Mouse (Mus musculus): ENCODE data around the gene Pcna. TPM values are rescaled to one million over a fixed set of nuclear protein-coding genes. Genes with fewer than 3 reads are reported as not detected.

Gene Pcna
- total RNA-seq, 2 experiments from 2014 or later: 41.0 to 49.3 TPM

GRCm38 (mm10) chr2:132279336-132279882 is 26.3 kb upstream of the Pcna start:
- intact Hi-C loops (cut with DNase I): no loop called here
- DNase-seq (ENCODE audit: low spot score in 2 of 2): no peak

GRCm38 (mm10) chr2:132278273-132278853 is 25.2 kb upstream of the Pcna start:
- intact Hi-C loops (cut with DNase I): no loop called here
- no peak for DNase-seq (ENCODE audit: low spot score in 2 of 2)

DNA sequence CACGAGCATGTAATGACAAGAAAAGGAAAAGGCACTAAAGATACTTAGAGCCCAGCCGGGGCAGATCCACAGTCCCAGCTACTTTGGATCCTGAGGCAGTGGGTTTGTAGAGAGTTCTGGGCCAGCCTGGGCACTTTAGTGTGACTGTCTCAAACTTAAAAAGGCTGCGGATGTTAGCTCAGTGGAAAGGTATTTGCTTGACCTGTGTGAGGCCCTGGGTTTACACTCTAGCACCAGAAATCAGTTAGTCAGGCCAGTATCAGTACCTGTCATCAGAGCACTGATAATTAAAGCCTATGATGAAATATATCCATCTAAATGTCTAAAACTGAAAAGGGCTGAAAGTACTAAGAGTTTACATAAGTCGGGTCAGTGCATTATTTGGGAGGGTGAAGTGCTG is 23.1 kb upstream of the Pcna start:
- no peak for DNase-seq (ENCODE audit: low spot score in 2 of 2)
- intact Hi-C loops (cut with DNase I): no loop called here

- no peak for DNase-seq (ENCODE audit: low spot score in 2 of 2)
- intact Hi-C loops (cut with DNase I): no loop called here
These were observed 22.4 kb upstream of the Pcna start for GRCm38 (mm10) chr2:132275527-132275926.

- intact Hi-C loops (cut with DNase I): no loop called here
These were observed 19.7 kb upstream of the Pcna start for GRCm38 (mm10) chr2:132272694-132273389.

GRCm38 (mm10) chr2:132270331-132270951 is 17.3 kb upstream of the Pcna start:
- DNase-seq (ENCODE audit: low spot score in 2 of 2): no peak
- intact Hi-C loops (cut with DNase I): no loop called here

More at GRCm38 (mm10) chr2:132272694-132273389, 19.7 kb upstream of the Pcna start:
- DNase-seq (ENCODE audit: low spot score in 2 of 2): no peak

- no peak for DNase-seq (ENCODE audit: low spot score in 2 of 2)
- intact Hi-C loops (cut with DNase I): no loop called here
These were observed 16.1 kb upstream of the Pcna start for GRCm38 (mm10) chr2:132269217-132269616.

DNA sequence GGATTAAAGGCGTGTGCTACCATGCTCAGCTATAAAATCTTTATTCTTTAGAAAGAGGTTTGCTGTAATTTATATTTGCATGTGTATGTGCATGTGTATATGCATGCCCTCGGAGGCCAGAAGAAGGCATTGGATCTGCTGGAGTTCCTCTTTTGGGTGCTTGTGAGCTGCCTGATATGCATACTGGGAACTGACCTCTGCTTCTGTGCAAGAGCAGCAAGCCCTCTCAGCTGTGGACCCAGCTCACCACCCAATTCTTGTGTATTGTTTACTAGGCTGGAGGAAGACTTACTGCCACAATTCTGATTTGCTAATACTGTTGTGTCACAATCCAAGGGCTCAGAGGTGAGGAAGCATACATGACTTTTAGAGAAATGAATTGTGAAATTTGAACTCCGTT is 13.0 kb upstream of the Pcna start:
- no peak for DNase-seq (ENCODE audit: low spot score in 2 of 2)
- intact Hi-C loops (cut with DNase I): no loop called here

DNA sequence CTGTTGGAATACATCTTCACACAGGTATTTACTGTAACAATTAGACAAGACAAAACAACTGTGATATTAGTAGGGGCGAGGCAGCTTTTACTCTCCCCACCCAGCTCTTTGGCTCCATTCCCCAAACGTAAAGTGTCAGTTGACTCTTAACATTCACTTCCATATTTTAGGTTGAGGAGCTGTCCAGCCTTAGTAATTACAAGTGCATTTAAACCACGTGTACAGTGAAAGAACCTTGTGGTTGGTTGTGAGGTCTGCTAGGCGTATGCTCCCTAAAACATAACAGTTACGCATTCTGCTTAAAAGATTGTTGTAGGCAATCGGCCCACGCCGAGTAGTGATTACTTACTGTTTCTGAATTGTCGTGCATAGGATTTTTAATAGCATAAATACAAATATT is 12.1 kb upstream of the Pcna start:
- intact Hi-C loops (cut with DNase I): no loop called here
- DNase-seq (ENCODE audit: low spot score in 2 of 2): no peak

DNA sequence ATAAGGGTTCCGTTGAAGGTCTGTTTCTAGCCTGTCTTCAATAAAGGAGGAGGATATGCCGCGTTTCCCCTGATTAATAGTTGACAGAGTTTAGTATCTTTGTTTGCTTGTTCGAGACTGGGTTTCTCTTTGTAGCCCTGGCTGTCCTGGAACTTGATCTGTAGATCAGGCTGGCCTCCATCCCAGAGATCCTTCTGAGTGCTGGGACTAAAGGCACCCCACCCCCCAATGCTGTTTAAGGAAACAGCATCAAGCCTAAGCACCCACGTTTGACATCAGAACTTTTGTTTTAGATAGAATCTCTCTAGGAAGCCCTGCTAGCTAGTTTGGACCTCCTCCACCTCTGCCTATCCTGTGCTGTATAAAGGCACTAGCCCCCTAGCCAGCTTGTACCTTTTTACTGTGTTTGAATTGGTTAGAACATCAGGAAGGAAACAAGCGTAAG is 11.2 kb upstream of the Pcna start:
- no peak for DNase-seq (ENCODE audit: low spot score in 2 of 2)
- intact Hi-C loops (cut with DNase I): loop anchor here (5.0 kb wide), 2 partner anchors 33 to 233 kb away; no protein-coding TSS in a partner anchor

GRCm38 (mm10) chr2:132263421-132264265 is 10.5 kb upstream of the Pcna start:
- DNase-seq (ENCODE audit: low spot score in 2 of 2): peak; percentile 42 to 55
- intact Hi-C loops (cut with DNase I): loop anchor here (5.0 kb wide), 2 partner anchors 34 to 234 kb away; no protein-coding TSS in a partner anchor

GRCm38 (mm10) chr2:132262879-132263398 is 9.8 kb upstream of the Pcna start, which contains the start of gene Cds2:
Gene Cds2 (plus strand): TSS chr2:132263148.
- peak; percentile 99 to 100 for DNase-seq (ENCODE audit: low spot score in 2 of 2)
- intact Hi-C loops (cut with DNase I): loop anchor here (5.0 kb wide), 2 partner anchors 34 to 234 kb away; no protein-coding TSS in a partner anchor

- DNase-seq (ENCODE audit: low spot score in 2 of 2): no peak
- intact Hi-C loops (cut with DNase I): loop anchor here (5.0 kb wide), 2 partner anchors 35 to 235 kb away; no protein-coding TSS in a partner anchor
These were observed 9.1 kb upstream of the Pcna start for GRCm38 (mm10) chr2:132262175-132262574.

- DNase-seq (ENCODE audit: low spot score in 2 of 2): no peak
- intact Hi-C loops (cut with DNase I): loop anchor here (5.0 kb wide), 2 partner anchors 37 to 237 kb away; no protein-coding TSS in a partner anchor
These were observed 7.5 kb upstream of the Pcna start for GRCm38 (mm10) chr2:132260601-132261000.

DNA sequence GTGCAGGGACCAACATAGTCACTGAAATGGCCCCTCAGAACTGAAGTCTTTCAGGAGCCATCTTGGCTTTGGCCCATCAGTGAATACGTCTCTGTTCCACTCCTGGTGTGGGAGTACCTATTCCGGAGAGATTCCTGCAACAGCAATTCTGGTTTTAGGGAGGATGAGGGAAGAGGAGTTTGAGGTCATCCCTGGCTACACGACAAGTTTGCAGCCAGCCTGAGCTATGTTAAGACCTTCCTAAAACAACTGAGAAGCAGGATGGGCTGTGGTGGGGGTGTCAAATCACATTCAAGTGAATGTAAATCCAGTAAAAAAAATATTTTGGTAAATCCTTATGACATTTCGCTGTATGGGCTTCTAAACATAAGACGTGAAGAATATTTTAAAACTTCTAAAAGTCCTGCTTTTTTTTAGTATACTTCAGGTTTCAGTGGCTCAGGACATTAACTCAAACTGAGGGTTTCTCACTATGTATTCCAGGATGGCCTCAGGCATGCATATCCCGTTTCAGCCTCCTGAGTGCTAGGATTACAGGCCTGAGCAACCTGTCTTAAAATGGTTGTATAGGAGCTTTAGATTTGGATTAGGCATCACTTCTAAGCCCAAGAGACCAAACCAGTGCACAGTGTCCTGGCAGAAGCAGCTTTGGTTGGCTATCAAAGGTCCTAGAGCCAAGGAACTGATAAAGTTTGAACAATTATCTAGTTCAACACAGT is 4.4 kb upstream of the Pcna start:
- no peak for DNase-seq (ENCODE audit: low spot score in 2 of 2)
- intact Hi-C loops (cut with DNase I): no loop called here

GRCm38 (mm10) chr2:132253603-132254002 is 489 bp upstream of the Pcna start:
- DNase-seq (ENCODE audit: low spot score in 2 of 2): no peak
- intact Hi-C loops (cut with DNase I): no loop called here

- intact Hi-C loops (cut with DNase I): no loop called here
- no peak for DNase-seq (ENCODE audit: low spot score in 2 of 2)
These were observed 1.2 kb downstream of the Pcna start for GRCm38 (mm10) chr2:132251911-132252310.

- intact Hi-C loops (cut with DNase I): loop anchor here (10.0 kb wide), 1 partner anchor 423 kb away; no protein-coding TSS in a partner anchor
These were observed 5.4 kb downstream of the Pcna start, which contains the start of gene Tmem230 for GRCm38 (mm10) chr2:132247539-132248313. Gene Tmem230 (minus strand): TSS chr2:132247807.

More at GRCm38 (mm10) chr2:132247539-132248313, 5.4 kb downstream of the Pcna start, which contains the start of gene Tmem230:
- peak; percentile 92 to 94 for DNase-seq (ENCODE audit: low spot score in 2 of 2)

Data from left cerebral cortex, postnatal 36 days (tissue).